Mouse (Mus musculus): Measurements from ENCODE around the gene Plcb1. TPM values are rescaled to one million over a fixed set of nuclear protein-coding genes. Genes with fewer than 3 reads are reported as not detected.

Plcb1 gene
- polyA plus RNA-seq, 2 experiments = 2.9 to 12.8 TPM

DNA sequence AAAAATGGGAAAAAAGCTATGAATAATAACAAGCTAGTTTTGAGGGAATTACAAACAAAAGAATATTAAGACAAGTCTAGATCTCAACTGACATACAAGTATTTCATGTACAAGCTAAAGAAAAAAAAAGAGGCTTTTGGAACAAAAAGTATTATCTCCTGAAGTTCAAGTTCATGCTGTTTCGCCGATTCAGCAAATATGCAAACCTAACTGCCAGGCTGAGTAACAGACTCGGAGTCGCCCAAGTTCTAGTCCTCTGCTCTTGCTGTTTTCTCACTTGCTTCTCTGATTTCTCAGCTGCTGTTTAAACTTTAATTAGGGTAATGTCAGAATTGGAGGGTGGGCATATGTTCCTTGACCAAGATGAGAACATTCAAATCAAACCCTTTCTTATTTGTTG lies 320.8 kb downstream of the Plcb1 start:
- WGBS = 93% methylated on average over 4 of the region's 4 CpGs
- no peak overlapping the region for H3K27ac ChIP-seq (replicated peaks; ENCODE audit: low read depth, low read length)
- no peaks in the 10 kb centered on the region for H3K4me1 ChIP-seq (ENCODE audit: control insufficient read depth, insufficient read depth, low read length)
- no peaks in the 10 kb centered on the region for H3K27me3 ChIP-seq (ENCODE audit: control insufficient read depth, insufficient read depth, low read length)
- no peaks in the 10 kb centered on the region for H3K9me3 ChIP-seq (ENCODE audit: control insufficient read depth, low read length)
- no peak for ATAC-seq (ENCODE audit: low FRiP score, low read depth)
- no peak overlapping the region for H3K9ac ChIP-seq (ENCODE audit: low read depth, low read length, severe bottlenecking)
- no peak overlapping the region for H3K4me2 ChIP-seq (replicated peaks; ENCODE audit: low read depth, low read length, severe bottlenecking)
- TF ChIP-seq POLR2A (IDR thresholded peaks at IDR 0.05; ENCODE audit: borderline replicate concordance, extremely low read depth, insufficient read depth, insufficient read length) = no peak
- H3K36me3 ChIP-seq (ENCODE audit: control insufficient read depth, insufficient read depth, low read length) = no peaks in the 10 kb centered on the region
- DNase-seq (ENCODE audit: low spot score) = no peak
- H3K4me3 ChIP-seq (replicated peaks; ENCODE audit: low read length) = no peak overlapping the region

DNA sequence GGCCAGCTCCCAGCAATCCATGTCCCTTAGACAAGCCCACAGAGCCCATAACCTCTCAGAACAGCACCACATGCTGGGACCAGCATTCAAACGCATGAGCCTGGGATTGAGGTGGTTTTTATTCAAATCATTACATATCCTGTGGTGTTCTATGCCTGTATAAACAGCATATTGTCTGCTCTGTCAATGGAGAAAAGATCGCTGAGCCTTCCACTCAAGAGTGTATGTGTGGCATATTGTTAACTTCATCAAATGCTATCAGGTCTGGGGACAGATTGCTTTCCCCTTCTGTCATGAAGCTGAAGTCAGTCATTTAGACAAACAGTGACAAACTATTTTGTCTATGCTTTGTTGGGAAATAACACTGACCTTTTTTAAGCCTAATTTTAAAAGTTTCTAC lies 322.7 kb downstream of the Plcb1 start:
- Histone ChIP-seq H3K27ac (replicated peaks; ENCODE audit: low read depth, low read length) (no peak overlapping the region), H3K4me2 (replicated peaks; ENCODE audit: low read depth, low read length, severe bottlenecking) (no peak overlapping the region), H3K4me3 (replicated peaks; ENCODE audit: low read length) (no peak overlapping the region), H3K9me3 (ENCODE audit: control insufficient read depth, low read length) (no peaks in the 10 kb centered on the region), H3K36me3 (ENCODE audit: control insufficient read depth, insufficient read depth, low read length) (no peaks in the 10 kb centered on the region), H3K27me3 (ENCODE audit: control insufficient read depth, insufficient read depth, low read length) (no peaks in the 10 kb centered on the region), H3K9ac (ENCODE audit: low read depth, low read length, severe bottlenecking) (no peak overlapping the region), H3K4me1 (ENCODE audit: control insufficient read depth, insufficient read depth, low read length) (no peaks in the 10 kb centered on the region)
- no peak for ATAC-seq (ENCODE audit: low FRiP score, low read depth)
- TF ChIP-seq POLR2A (IDR thresholded peaks at IDR 0.05; ENCODE audit: borderline replicate concordance, extremely low read depth, insufficient read depth, insufficient read length) = no peak
- no peak for DNase-seq (ENCODE audit: low spot score)
- 65% methylated on average over 2 of the region's 2 CpGs for WGBS

DNA sequence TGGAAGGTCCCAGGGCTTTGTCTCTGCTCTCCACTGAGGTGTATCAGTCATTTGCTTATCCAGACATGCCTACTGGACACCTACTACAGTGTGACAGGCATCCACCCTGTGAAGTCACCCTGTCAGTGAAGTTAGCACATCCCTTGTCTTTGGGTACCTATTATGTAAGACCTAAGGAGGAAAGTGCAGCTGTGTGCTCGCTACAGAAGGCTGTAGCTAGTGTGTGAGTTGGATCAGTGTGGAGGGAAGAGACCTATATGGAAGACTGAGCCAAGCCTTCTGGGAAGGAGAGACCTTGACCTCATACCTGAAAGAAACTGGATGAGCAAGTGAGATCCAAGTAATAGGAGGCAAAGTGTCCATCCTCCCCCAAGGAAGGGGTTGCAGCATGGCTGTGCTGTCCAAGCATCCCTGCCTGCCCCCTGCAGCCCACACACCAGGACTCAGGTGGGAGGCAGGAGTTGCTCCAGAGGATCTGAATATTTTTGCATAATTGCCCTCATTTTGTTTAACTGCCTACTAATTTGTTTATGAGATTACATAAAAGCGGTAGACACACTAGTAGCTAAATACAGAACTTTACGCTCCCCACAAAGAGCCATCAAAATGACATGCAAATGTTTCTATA lies 328.7 kb downstream of the Plcb1 start:
- Histone ChIP-seq H3K4me3 (replicated peaks; ENCODE audit: low read length) (no peak overlapping the region), H3K36me3 (ENCODE audit: control insufficient read depth, insufficient read depth, low read length) (no peaks in the 10 kb centered on the region), H3K27me3 (ENCODE audit: control insufficient read depth, insufficient read depth, low read length) (no peaks in the 10 kb centered on the region), H3K9ac (ENCODE audit: low read depth, low read length, severe bottlenecking) (no peak overlapping the region), H3K4me1 (ENCODE audit: control insufficient read depth, insufficient read depth, low read length) (no peaks in the 10 kb centered on the region), H3K4me2 (replicated peaks; ENCODE audit: low read depth, low read length, severe bottlenecking) (no peak overlapping the region), H3K27ac (replicated peaks; ENCODE audit: low read depth, low read length) (no peak overlapping the region), H3K9me3 (ENCODE audit: control insufficient read depth, low read length) (no peaks in the 10 kb centered on the region)
- DNase-seq (ENCODE audit: low spot score) (no peak), ATAC-seq (ENCODE audit: low FRiP score, low read depth) (no peak)
- no peak for TF ChIP-seq POLR2A (IDR thresholded peaks at IDR 0.05; ENCODE audit: borderline replicate concordance, extremely low read depth, insufficient read depth, insufficient read length)
- 79% methylated on average over 3 of the region's 3 CpGs for WGBS

DNA sequence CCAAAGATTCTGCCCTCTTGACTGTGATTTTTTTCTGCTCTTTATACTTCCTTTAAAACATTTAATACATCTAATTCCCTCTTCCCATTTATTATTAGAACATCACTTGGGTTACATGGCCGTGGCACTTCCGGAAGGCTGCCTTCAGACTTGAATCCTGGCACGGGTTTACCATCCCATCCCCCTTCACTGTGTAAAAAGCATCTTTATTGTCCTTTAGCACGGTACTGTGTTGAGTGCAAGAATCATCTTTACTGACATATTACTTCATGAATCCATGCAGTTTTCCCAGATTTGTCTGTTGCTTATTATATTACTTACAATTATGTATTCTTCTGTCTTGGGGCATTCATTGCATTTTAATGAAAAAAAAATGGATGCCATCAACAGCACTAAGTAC lies 337.2 kb downstream of the Plcb1 start:
- Histone ChIP-seq H3K9me3 (ENCODE audit: control insufficient read depth, low read length) (no peaks in the 10 kb centered on the region), H3K4me3 (replicated peaks; ENCODE audit: low read length) (no peak overlapping the region), H3K9ac (ENCODE audit: low read depth, low read length, severe bottlenecking) (no peak overlapping the region), H3K4me2 (replicated peaks; ENCODE audit: low read depth, low read length, severe bottlenecking) (no peak overlapping the region), H3K27ac (replicated peaks; ENCODE audit: low read depth, low read length) (no peak overlapping the region), H3K4me1 (ENCODE audit: control insufficient read depth, insufficient read depth, low read length) (no peaks in the 10 kb centered on the region), H3K36me3 (ENCODE audit: control insufficient read depth, insufficient read depth, low read length) (no peaks in the 10 kb centered on the region), H3K27me3 (ENCODE audit: control insufficient read depth, insufficient read depth, low read length) (no peaks in the 10 kb centered on the region)
- 77% methylated on average over 4 of the region's 4 CpGs for WGBS
- no peak for ATAC-seq (ENCODE audit: low FRiP score, low read depth)
- TF ChIP-seq POLR2A (IDR thresholded peaks at IDR 0.05; ENCODE audit: borderline replicate concordance, extremely low read depth, insufficient read depth, insufficient read length) = no peak
- no peak for DNase-seq (ENCODE audit: low spot score)

DNA sequence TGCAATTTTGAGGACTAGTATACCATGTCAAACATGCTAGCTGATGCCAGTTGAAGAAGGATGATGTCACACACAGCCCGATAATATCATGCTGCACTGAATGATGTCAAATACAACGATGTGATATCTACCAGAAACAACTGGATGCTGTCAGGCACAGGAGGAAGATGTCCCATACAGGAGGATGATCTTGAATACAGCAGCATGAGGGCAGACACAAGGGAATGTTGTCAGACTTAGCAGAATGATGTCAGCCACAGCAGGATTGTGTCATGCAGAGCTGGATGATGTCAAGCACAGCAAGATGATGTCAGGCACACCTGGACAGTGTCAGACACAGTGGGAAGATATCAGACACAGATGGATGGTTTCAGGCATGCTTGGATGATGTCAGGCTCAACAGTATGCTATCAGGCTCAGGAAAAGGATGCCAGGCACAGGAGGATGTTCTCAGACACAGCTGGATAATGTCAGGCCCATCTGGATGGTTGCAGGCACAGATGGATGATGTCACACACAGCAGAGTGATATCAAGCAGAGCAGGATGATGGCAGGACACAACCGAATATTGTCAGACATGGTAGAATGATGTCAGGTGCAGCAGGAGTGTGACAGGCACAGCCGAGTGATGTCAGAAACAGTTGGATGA lies 338.0 kb downstream of the Plcb1 start:
- H3K27ac ChIP-seq (replicated peaks; ENCODE audit: low read depth, low read length) = no peak overlapping the region
- 87% methylated on average over 4 of the region's 4 CpGs for WGBS
- H3K9me3 ChIP-seq (ENCODE audit: control insufficient read depth, low read length) = no peaks in the 10 kb centered on the region
- no peaks in the 10 kb centered on the region for H3K4me1 ChIP-seq (ENCODE audit: control insufficient read depth, insufficient read depth, low read length)
- H3K9ac ChIP-seq (ENCODE audit: low read depth, low read length, severe bottlenecking) = no peak overlapping the region
- no peak overlapping the region for H3K4me2 ChIP-seq (replicated peaks; ENCODE audit: low read depth, low read length, severe bottlenecking)
- no peak for TF ChIP-seq POLR2A (IDR thresholded peaks at IDR 0.05; ENCODE audit: borderline replicate concordance, extremely low read depth, insufficient read depth, insufficient read length)
- H3K27me3 ChIP-seq (ENCODE audit: control insufficient read depth, insufficient read depth, low read length) = no peaks in the 10 kb centered on the region
- no peak for DNase-seq (ENCODE audit: low spot score)
- H3K36me3 ChIP-seq (ENCODE audit: control insufficient read depth, insufficient read depth, low read length) = no peaks in the 10 kb centered on the region
- H3K4me3 ChIP-seq (replicated peaks; ENCODE audit: low read length) = no peak overlapping the region
- ATAC-seq (ENCODE audit: low FRiP score, low read depth) = no peak
